In genomic region chr3:116861223-116861539, GRCm38 (mm10) we compare ENCODE assay signal across 8 mouse cellular contexts. TPM values are rescaled to one million over a fixed set of nuclear protein-coding genes. Genes with fewer than 3 reads are reported as not detected.
A peak's percentile ranks its signal among the peaks of the same experiment; 100 is the strongest.
DNase-seq lines count a peak whose midpoint lies in the region; ATAC-seq and TF ChIP-seq lines count a peak whose summit lies in the region.

No protein-coding gene starts in this region.

- no peaks in the 10 kb centered on the region for H3K9me3 ChIP-seq in hindbrain, embryonic 11.5 days (ENCODE audit: control insufficient read depth, low read length)
- no peaks in the 10 kb centered on the region for H3K9me3 ChIP-seq in midbrain, embryonic 10.5 days (replicated peaks)

- TF ChIP-seq CTCF in kidney, adult 2 months (conservative IDR thresholded peaks at IDR 0.05; ENCODE audit: insufficient read depth, insufficient read length, low read depth, low read length): no peak
- no peak for TF ChIP-seq CTCF in Patski (IDR thresholded peaks at IDR 0.05)

- peaks cover 12% of the 10 kb centered on the region; the same call in 1 of the 2 replicates for H3K4me1 ChIP-seq in kidney, adult 2 months (ENCODE audit: control insufficient read depth, insufficient read depth, low read length)
- H3K4me1 ChIP-seq in hindbrain, embryonic 11.5 days (replicated peaks; ENCODE audit: control insufficient read depth, insufficient read depth, low read length): no peaks in the 10 kb centered on the region
- peaks cover 7% of the 10 kb centered on the region; the same call in 1 of the 2 replicates for H3K4me1 ChIP-seq in midbrain, embryonic 10.5 days

- DNase-seq in kidney, adult 2 months: no peak
- no peak for DNase-seq in kidney, postnatal 25 days
- no peak for DNase-seq in Patski (ENCODE audit: low read depth, low spot score)
- DNase-seq in hindbrain, embryonic 11.5 days (ENCODE audit: low spot score): no peak
- DNase-seq in midbrain, embryonic 10.5 days (ENCODE audit: low spot score): no peak
- DNase-seq in yolk sac, embryonic 10.5 days (ENCODE audit: low spot score): no peak
- no peak for DNase-seq in layer of hippocampus, adult 8-10 months (ENCODE audit: low spot score in 2 of 2)
- no peak for DNase-seq in gastrocnemius, postnatal 36 days

- TF ChIP-seq POLR2A in kidney, adult 2 months (IDR thresholded peaks at IDR 0.05; ENCODE audit: low read depth, low read length): no peak

- intact Hi-C loops in gastrocnemius, postnatal 36 days (cut with DNase I): no loop called here

- in situ Hi-C loops in Patski (cut with MboI; ENCODE audit: low pct_unique_long_range_greater_than_20kb): no loop called here

- H3K27me3 ChIP-seq in kidney, adult 2 months (replicated peaks; ENCODE audit: control insufficient read depth, insufficient read depth, low read length): no peaks in the 10 kb centered on the region
- H3K27me3 ChIP-seq in Patski: no peaks in the 10 kb centered on the region
- no peaks in the 10 kb centered on the region for H3K27me3 ChIP-seq in hindbrain, embryonic 11.5 days (ENCODE audit: control insufficient read depth, insufficient read depth, low read length)
- H3K27me3 ChIP-seq in midbrain, embryonic 10.5 days (ENCODE audit: low read depth, poor library complexity, severe bottlenecking): no peaks in the 10 kb centered on the region

- no peaks in the 10 kb centered on the region for H3K36me3 ChIP-seq in kidney, adult 2 months (ENCODE audit: control insufficient read depth, insufficient read depth, low read length)
- H3K36me3 ChIP-seq in hindbrain, embryonic 11.5 days (ENCODE audit: control insufficient read depth, insufficient read depth, low read length): no peaks in the 10 kb centered on the region
- no peaks in the 10 kb centered on the region for H3K36me3 ChIP-seq in midbrain, embryonic 10.5 days

- H3K4me2 ChIP-seq in hindbrain, embryonic 11.5 days (replicated peaks; ENCODE audit: low read depth, low read length): peak overlapping the region; percentile 84

- CTCF ChIA-PET in Patski (lab: Charles Lee): no interaction called here

- H3K4me3 ChIP-seq in kidney, adult 2 months (ENCODE audit: insufficient read depth, low read depth, low read length): peak overlapping the region; percentile 74
- H3K4me3 ChIP-seq in hindbrain, embryonic 11.5 days (ENCODE audit: low read depth, low read length): peak overlapping the region; percentile 50
- H3K4me3 ChIP-seq in midbrain, embryonic 10.5 days: peak overlapping the region; percentile 66

- peak overlapping the region; percentile 68; the same call in 1 of the 2 replicates for H3K9ac ChIP-seq in hindbrain, embryonic 11.5 days (ENCODE audit: low read depth, low read length)

- 7% methylated on average over 4 of the region's 4 CpGs for WGBS in kidney, adult 2 months
- 18% methylated on average over 4 of the region's 4 CpGs for WGBS in hindbrain, embryonic 11.5 days
- WGBS in midbrain, embryonic 10.5 days: 11% methylated on average over 4 of the region's 4 CpGs

- POLR2A ChIA-PET in Patski (lab: Charles Lee): interaction anchor here (0.6 to 0.7 kb wide), 2 partner anchors 63 to 165 kb away, joined by 3 read pairs; no protein-coding TSS in a partner anchor

- peak overlapping the region; percentile 63; the same call in 1 of the 2 replicates for H3K27ac ChIP-seq in kidney, adult 2 months (ENCODE audit: insufficient read depth, low read depth, low read length)
- no peak overlapping the region for H3K27ac ChIP-seq in hindbrain, embryonic 11.5 days (ENCODE audit: low read depth, low read length)
- peak overlapping the region; percentile 74 for H3K27ac ChIP-seq in midbrain, embryonic 10.5 days (replicated peaks)

- ATAC-seq in Patski: peak; percentile 57
- ATAC-seq in hindbrain, embryonic 11.5 days (ENCODE audit: low FRiP score): peak; percentile 47

RNA-seq across cellular contexts. Expression of gene Frrs1, which starts 1.9 kb away (rescaled TPM):
- 49.7 and 62.7 TPM in 2 replicates for polyA plus RNA-seq in kidney, adult 2 months (2012; rRNA removed)
- 40.5 TPM for polyA plus RNA-seq in Patski (2021)
- 9.5 and 10.3 TPM in 2 replicates for polyA plus RNA-seq in hindbrain, embryonic 11.5 days (2014; fragmentation: Nextera tagmentation; extraction: Ambion mirVana)
- polyA plus RNA-seq in midbrain, embryonic 10.5 days (2016; fragmentation: Nextera tagmentation; extraction: Ambion mirVana): 8.5 and 11.5 TPM in 2 replicates
- total RNA-seq in layer of hippocampus, adult 8-10 months (2022): 1 to 10 TPM in 2 of 4 experiments, under 1 TPM in 2; 0.47 to 3.0 (median 1.5) TPM
- 1 to 10 TPM; 2.2 to 3.4 TPM for total RNA-seq in gastrocnemius, postnatal 36 days (2021)

RNA-seq across cellular contexts. Expression of gene Agl, which starts 53.2 kb away (rescaled TPM):
- polyA plus RNA-seq in kidney, adult 2 months (2012; rRNA removed): 12.7 and 13.6 TPM in 2 replicates
- 44.8 TPM for polyA plus RNA-seq in Patski (2021)
- 15.2 and 16.6 TPM in 2 replicates for polyA plus RNA-seq in hindbrain, embryonic 11.5 days (2014; fragmentation: Nextera tagmentation; extraction: Ambion mirVana)
- polyA plus RNA-seq in midbrain, embryonic 10.5 days (2016; fragmentation: Nextera tagmentation; extraction: Ambion mirVana): 9.0 and 12.0 TPM in 2 replicates
- 10 to 100 TPM; 26.4 to 27.8 (median 27.1) TPM for total RNA-seq in layer of hippocampus, adult 8-10 months (2022)
- 100 to 1,000 TPM; 722 to 762 TPM for total RNA-seq in gastrocnemius, postnatal 36 days (2021)
